Mouse (Mus musculus): ENCODE measurements around the gene Slit3. TPM values are rescaled to one million over a fixed set of nuclear protein-coding genes. Genes with fewer than 3 reads are reported as not detected.

The Slit3 gene
- total and polyA plus RNA-seq, 3 experiments: not detected

GRCm38 (mm10) chr11:35431130-35431529, 310.1 kb downstream of the Slit3 start:
- Histone ChIP-seq H3K9me3 (replicated peaks; ENCODE audit: insufficient read depth, low read length) (no peaks in the 10 kb centered on the region), H3K79me2 (ENCODE audit: control insufficient read depth, insufficient read depth, low read length, poor library complexity) (no peaks in the 10 kb centered on the region), H3K36me3 (ENCODE audit: control insufficient read depth in 1 of 2, insufficient read depth in 2 of 2, low read length in 2 of 2) (no peaks in the 10 kb centered on the region), H3K4me3 (ENCODE audit: control insufficient read depth in 1 of 2, insufficient read depth in 1 of 2, low read depth in 2 of 2, low read length in 2 of 2) (no peak overlapping the region), H3K27ac (ENCODE audit: control insufficient read depth, low read depth, low read length) (no peak overlapping the region), H3K4me1 (ENCODE audit: control insufficient read depth in 1 of 2, insufficient read depth in 2 of 2, low read length in 2 of 2) (no peaks in the 10 kb centered on the region), H3K27me3 (ENCODE audit: control insufficient read depth in 1 of 2, insufficient read depth in 2 of 2, low read length in 2 of 2) (no peaks in the 10 kb centered on the region), H3K9ac (ENCODE audit: control insufficient read depth, low read depth, low read length, poor library complexity, severe bottlenecking) (no peak overlapping the region)
- no peak for DNase-seq (ENCODE audit: low read depth, low spot score)
- TF ChIP-seq TCF12 (IDR thresholded peaks at IDR 0.05; ENCODE audit: low read depth, low read length): no peak
- TF ChIP-seq MYB (IDR thresholded peaks at IDR 0.05; ENCODE audit: low read depth, low read length): no peak
- no peak for TF ChIP-seq TAL1 (IDR thresholded peaks at IDR 0.05; ENCODE audit: low read length)
- TF ChIP-seq GATA1 (IDR thresholded peaks at IDR 0.05; ENCODE audit: low read depth, low read length): no peak
- TF ChIP-seq NELFE (IDR thresholded peaks at IDR 0.05; ENCODE audit: low read depth, low read length): no peak
- no peak for TF ChIP-seq CHD1 (IDR thresholded peaks at IDR 0.05; ENCODE audit: low read depth, low read length)

GRCm38 (mm10) chr11:35437510-35437909, 316.5 kb downstream of the Slit3 start:
- no peak overlapping the region for H3K9ac ChIP-seq (ENCODE audit: control insufficient read depth, low read depth, low read length, poor library complexity, severe bottlenecking)
- no peaks in the 10 kb centered on the region for H3K79me2 ChIP-seq (ENCODE audit: control insufficient read depth, insufficient read depth, low read length, poor library complexity)
- no peaks in the 10 kb centered on the region for H3K9me3 ChIP-seq (replicated peaks; ENCODE audit: insufficient read depth, low read length)
- no peak overlapping the region for H3K27ac ChIP-seq (ENCODE audit: control insufficient read depth, low read depth, low read length)
- H3K36me3 ChIP-seq (ENCODE audit: control insufficient read depth in 1 of 2, insufficient read depth in 2 of 2, low read length in 2 of 2): no peaks in the 10 kb centered on the region
- TF ChIP-seq MAFK (IDR thresholded peaks at IDR 0.05; ENCODE audit: borderline replicate concordance, low read depth, low read length) (no peak), GATA1 (IDR thresholded peaks at IDR 0.05; ENCODE audit: low read depth, low read length) (no peak), RAD21 (IDR thresholded peaks at IDR 0.05; ENCODE audit: low read depth, low read length) (no peak), KAT2A (conservative IDR thresholded peaks at IDR 0.05; ENCODE audit: low read depth, low read length) (no peak), SMC3 (IDR thresholded peaks at IDR 0.05; ENCODE audit: low read depth, low read length) (no peak), ELF1 (IDR thresholded peaks at IDR 0.05; ENCODE audit: low read depth, low read length) (no peak)
- H3K4me3 ChIP-seq (ENCODE audit: control insufficient read depth in 1 of 2, insufficient read depth in 1 of 2, low read depth in 2 of 2, low read length in 2 of 2): no peak overlapping the region
- H3K27me3 ChIP-seq (ENCODE audit: control insufficient read depth in 1 of 2, insufficient read depth in 2 of 2, low read length in 2 of 2): no peaks in the 10 kb centered on the region
- no peak for DNase-seq (ENCODE audit: low read depth, low spot score)
- no peaks in the 10 kb centered on the region for H3K4me1 ChIP-seq (ENCODE audit: control insufficient read depth in 1 of 2, insufficient read depth in 2 of 2, low read length in 2 of 2)

DNA sequence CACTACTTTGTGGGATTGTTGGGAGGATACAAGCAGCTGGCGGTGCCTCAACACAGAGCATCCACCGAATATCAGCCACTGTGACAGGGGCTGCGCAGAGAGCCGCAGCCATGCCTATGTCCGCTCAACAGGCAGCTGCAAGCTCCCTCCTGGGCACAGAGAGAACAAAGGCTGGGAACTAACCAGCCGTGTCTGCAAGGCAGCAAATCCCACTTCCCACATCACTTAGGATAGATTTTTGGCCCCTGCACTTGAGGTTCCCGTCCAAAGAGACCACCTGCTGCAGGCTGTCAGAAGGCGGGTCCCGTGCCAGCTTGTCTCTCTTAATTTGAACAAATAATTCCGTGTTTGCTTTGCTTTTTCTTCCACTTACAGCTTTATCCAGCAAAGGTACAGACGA, 319.2 kb downstream of the Slit3 start:
- no peak for TF ChIP-seq CTCF (IDR thresholded peaks at IDR 0.05 in 2 of 3, conservative IDR thresholded peaks at IDR 0.05 in 1 of 3; ENCODE audit: control insufficient read depth in 1 of 3, insufficient read depth in 1 of 3, low read depth in 2 of 3, low read length in 3 of 3, poor library complexity in 1 of 3, severe bottlenecking in 1 of 3)
- no peak for TF ChIP-seq MAZ (IDR thresholded peaks at IDR 0.05; ENCODE audit: low read depth, low read length)
- TF ChIP-seq ETS1 (IDR thresholded peaks at IDR 0.05; ENCODE audit: low read depth, low read length): no peak
- no peak for TF ChIP-seq EP300 (IDR thresholded peaks at IDR 0.05; ENCODE audit: low read depth in 1 of 2, low read length in 2 of 2)
- TF ChIP-seq ZNF384 (IDR thresholded peaks at IDR 0.05; ENCODE audit: low read depth, low read length): no peak
- TF ChIP-seq TBP (IDR thresholded peaks at IDR 0.05; ENCODE audit: low read depth, low read length): no peak
- TF ChIP-seq SMC3 (IDR thresholded peaks at IDR 0.05; ENCODE audit: low read depth, low read length): no peak
- TF ChIP-seq RAD21 (IDR thresholded peaks at IDR 0.05; ENCODE audit: low read depth, low read length): no peak
- TF ChIP-seq POLR2AphosphoS5 (IDR thresholded peaks at IDR 0.05; ENCODE audit: borderline replicate concordance, low read depth, low read length): no peak
- TF ChIP-seq RCOR1 (IDR thresholded peaks at IDR 0.05; ENCODE audit: low read depth, low read length): no peak
- no peak for TF ChIP-seq GATA1 (IDR thresholded peaks at IDR 0.05; ENCODE audit: low read depth, low read length)
- H3K27ac ChIP-seq (ENCODE audit: control insufficient read depth, low read depth, low read length): no peak overlapping the region
- no peak overlapping the region for H3K4me3 ChIP-seq (ENCODE audit: control insufficient read depth in 1 of 2, insufficient read depth in 1 of 2, low read depth in 2 of 2, low read length in 2 of 2)
- H3K4me1 ChIP-seq (ENCODE audit: control insufficient read depth in 1 of 2, insufficient read depth in 2 of 2, low read length in 2 of 2): no peaks in the 10 kb centered on the region
- H3K36me3 ChIP-seq (ENCODE audit: control insufficient read depth in 1 of 2, insufficient read depth in 2 of 2, low read length in 2 of 2): no peaks in the 10 kb centered on the region
- no peaks in the 10 kb centered on the region for H3K79me2 ChIP-seq (ENCODE audit: control insufficient read depth, insufficient read depth, low read length, poor library complexity)
- no peak overlapping the region for H3K9ac ChIP-seq (ENCODE audit: control insufficient read depth, low read depth, low read length, poor library complexity, severe bottlenecking)
- H3K27me3 ChIP-seq (ENCODE audit: control insufficient read depth in 1 of 2, insufficient read depth in 2 of 2, low read length in 2 of 2): no peaks in the 10 kb centered on the region
- no peak for DNase-seq (ENCODE audit: low read depth, low spot score)
- H3K9me3 ChIP-seq (replicated peaks; ENCODE audit: insufficient read depth, low read length): no peaks in the 10 kb centered on the region

All from MEL (cell line).